Mouse (Mus musculus) small intestine, adult 2 months (tissue): ENCODE data around the gene Fam162a.

Experiments used
- CTCF ChIP-seq: fragments of 200-500 bp; IDR thresholded peaks from 2 replicates; pipeline ENCODE4 v1.5.1; 2012; ENCODE audit warnings: low read depth, mild to moderate bottlenecking, control low read depth, inconsistent platforms, low read length, moderate library complexity, mixed read lengths; ENCODE audit not compliant: insufficient replicate concordance, insufficient read length; ENCODE audit errors: extremely low read depth
- POLR2A ChIP-seq: fragments of 200-500 bp; IDR thresholded peaks from 2 replicates; pipeline ENCODE4 v1.6.1; 2012; ENCODE audit warnings: low read depth, mild to moderate bottlenecking, control low read depth, inconsistent platforms, low read length, moderate library complexity

GRCm38 (mm10) chr16:36008396-36008795 is 63.0 kb downstream of the Fam162a start:
- TF ChIP-seq CTCF = no peak
- no peak for TF ChIP-seq POLR2A
